Mouse (Mus musculus): ENCODE data around the gene Tnf.

GRCm38 (mm10) chr17:35172445-35173234 lies 29.2 kb downstream of the Tnf start:
- no peak for TF ChIP-seq CHD2 (IDR thresholded peaks at IDR 0.05; ENCODE audit: low read depth, low read length)
- TF ChIP-seq MAFK (IDR thresholded peaks at IDR 0.05; ENCODE audit: insufficient read depth, low read depth, low read length): no peak
